Mouse (Mus musculus): ENCODE measurements at regions not wholly inside any gene's neighbourhood (a gene's known extent, or its start where the extent isn't known, plus 50 kb on each side); places are given as distances from the start of the nearest gene placed in this dataset.
"Not testable (repeated sequence)": the region's sequence is repeated elsewhere in the genome, so short reads cannot be mapped to it uniquely, and the experiment has no call there.

DNA sequence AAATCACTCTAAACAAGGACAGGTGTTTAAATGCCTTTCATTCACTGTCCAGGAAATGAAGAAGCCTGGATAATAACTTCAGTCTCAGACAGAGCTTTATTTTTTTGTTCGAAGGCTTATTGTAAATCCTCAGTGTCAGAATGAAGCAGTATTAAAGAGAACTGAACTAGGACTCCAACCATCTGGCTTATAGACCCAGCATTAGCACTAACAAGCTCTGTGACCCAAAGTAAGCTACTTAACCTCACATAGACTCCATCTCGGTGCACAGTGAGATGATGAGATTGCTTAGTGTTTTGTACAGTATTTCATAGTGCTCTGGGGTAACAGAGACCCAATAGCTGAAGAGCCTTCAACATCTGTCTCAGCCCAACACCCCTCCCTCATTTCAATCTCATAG, 738.2 kb upstream of the Map3k7 start:
- DNase-seq (ENCODE audit: low read depth, low spot score) = no peak

DNA sequence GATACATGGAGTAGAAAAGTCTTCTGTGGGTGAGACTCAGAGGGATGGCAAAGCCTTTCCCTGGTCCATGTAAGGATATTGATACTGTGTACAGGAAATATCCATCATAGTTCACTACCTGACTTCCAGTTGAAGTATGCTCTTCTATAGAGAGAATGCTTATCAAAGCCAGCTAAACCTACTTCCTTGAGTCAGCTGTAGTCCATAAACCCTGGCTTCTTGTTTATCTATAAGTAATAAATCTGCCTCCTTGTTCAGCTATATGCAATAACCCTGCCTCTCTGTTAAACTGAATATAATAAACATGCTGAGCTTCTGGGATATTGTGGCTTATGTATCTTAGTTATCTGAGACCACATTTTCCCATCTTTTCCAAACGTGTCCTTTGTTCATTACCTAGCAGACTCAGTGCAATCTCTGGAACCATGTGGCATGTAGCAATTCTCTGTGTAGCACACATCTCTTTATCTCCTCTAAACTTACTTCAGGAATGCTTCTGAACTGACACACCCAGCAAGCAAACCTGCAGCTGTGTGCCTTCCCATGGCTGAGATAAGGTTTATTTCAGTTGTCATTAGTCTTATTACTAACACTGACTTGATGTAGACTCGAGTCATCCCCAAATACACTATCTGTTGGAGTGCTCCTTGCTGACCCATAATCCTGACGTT, 694.9 kb upstream of the Map3k7 start:
- DNase-seq (ENCODE audit: low read depth, low spot score) = no peak

DNA sequence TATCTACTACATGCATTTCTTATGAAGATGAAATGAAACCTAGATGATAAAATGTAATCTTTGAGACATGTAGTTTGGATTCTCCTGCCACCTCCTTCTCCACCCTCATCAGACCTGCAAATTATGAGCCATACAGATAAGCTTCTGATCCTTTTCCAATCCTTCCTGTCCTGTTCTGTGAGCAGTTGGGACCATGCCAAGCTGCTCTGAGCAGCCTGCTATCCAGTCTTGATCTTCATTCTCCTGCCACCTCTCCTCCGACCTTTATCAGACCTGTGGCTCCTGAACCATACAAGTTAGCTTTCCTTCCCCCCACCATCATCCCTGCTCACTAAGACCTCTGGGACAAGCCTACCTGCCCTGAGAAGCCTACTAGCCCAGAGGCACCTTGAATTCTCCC, 689.8 kb upstream of the Map3k7 start:
- DNase-seq (ENCODE audit: low read depth, low spot score) = no peak

DNA sequence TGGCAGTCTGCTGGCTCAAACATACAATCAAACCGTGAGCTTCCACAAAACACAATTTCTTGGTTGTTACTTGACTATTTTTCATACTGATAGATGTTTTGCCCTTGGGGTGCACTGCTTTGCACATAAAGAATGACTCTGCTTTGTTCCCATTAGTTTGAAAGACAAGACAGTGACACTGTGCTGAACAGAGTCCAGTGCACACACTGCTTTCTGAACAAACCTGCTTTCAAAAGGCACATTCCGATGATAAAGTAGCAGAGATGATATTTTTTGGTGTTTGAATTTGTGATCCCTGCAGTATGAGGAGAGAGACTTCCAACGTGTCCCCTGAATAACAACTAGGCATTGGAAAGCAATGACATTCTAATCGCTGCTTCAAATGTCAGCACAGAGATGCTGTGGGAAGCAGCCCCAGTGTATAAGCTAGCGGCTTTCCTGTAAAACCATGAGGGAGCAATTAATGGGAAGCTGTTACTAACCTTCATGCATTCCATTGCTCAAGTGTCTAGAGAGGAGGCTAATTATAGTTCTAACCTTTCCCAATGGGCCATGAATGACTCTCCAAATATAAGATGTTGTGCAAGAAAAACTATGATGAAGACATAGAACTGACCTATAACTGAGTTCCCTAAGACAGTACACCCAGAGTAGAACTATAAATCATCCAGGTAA, 673.5 kb upstream of the Map3k7 start:
- no peak for DNase-seq (ENCODE audit: low read depth, low spot score)

DNA sequence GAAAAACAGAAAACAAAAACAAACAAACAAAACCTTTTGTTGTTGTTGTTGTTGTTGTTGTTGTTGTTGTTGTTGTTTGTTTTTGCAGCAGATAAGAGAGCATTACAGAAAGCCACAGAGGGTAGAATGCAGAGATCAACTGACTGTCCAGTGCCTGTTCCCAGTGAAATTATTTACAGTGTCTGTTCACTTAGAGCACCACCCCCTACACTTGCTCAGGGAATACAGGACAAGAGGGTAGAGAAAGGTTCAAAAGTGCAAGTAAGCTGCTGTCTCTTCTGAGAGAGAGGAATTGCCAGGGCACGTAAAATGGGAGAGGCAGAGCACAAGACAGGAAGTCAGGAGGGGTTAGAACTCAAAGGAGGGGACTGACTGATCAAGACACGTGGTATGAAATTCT, 670.1 kb upstream of the Map3k7 start:
- no peak for DNase-seq (ENCODE audit: low read depth, low spot score)

DNA sequence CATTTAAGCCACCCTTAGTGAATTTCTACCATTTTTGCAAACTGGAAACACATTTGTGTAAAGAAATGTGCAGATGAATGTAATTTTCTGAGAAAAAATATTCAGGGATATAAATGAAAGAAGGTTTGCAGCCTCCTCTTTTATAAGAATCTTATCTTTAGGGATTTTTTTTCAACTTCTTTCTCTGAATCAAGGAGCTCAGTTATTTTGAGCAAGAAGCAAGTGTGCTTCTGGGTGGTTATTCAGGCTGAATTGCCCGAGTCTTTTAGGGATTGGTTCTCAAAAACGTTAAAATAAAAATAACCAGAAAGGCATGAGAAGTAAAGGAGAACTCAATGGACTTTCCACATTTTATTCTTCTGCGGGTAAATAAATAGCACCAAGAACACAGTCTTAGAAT, 666.0 kb upstream of the Map3k7 start:
- no peak for DNase-seq (ENCODE audit: low read depth, low spot score)

DNA sequence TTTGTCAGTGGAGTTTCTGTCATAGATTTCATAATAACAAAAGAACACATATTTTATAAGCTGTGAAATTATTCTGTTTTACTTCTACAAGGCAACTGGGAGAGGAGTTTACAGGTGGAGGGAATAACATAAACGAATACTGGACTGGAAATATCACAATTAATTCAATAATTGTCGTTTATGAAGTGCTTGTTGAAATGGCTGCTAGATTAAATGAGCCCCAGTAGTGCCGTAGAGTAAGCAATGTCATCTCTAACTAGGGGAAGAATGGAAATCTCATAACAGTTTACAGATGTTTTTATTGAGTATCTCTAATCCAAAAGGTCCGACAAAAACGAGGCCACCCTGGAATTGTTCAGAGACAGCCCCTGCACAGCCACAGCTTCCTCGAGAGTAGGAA, 644.6 kb upstream of the Map3k7 start:
- no peak for DNase-seq (ENCODE audit: low read depth, low spot score)

DNA sequence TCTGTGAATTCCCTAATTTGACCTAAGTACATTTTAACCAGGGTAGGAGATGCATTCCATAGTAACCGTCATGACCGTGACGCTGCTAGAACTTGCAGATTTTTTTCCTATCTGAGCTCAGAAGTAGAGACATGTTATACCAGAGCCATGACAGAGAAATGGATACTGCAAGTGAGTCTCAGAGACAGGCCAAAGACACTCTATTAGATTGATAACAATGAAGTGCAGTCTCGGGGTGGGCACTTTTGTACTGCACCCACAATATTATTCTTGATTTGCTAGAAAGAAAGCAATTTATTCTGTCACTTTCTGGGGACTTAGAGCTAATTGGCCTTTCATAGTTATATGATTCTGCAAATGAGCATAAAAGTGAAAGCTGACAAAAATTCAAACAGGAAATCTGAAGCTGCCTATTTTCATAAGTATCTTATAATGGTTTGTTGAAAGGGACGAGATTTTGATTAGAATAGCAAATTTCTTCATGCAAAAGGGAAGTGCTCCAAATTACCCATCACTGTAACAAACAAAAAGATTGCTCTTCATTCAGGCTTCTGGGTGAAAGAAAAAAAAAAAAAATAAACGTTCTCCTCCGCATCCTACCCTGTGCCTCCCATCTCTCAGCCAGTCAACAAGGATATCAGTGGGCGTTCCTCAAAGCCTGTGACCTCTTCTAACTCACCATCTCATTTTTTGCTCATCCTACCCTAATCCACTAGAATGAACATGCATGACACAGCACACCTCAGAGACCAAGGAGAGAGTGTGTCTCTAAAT, 643.0 kb upstream of the Map3k7 start:
- DNase-seq (ENCODE audit: low read depth, low spot score) = no peak

DNA sequence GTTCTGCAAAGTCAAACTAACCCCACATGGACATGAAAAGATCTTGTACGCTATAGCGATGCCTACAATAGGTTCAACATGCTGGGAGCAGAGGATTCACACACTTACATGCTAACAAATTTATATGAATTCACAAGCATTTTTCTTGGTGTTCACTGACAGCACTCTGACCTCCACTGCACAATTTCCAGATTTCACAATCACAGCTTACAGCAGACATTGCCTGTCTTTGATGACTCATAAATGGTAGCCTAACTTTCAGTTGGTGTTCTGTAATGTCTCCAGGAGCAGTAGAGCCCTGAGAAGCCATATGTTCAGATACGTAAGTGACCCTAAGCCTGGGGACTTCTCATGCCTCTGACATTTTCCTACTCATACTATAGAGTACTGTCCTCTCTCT, 640.1 kb upstream of the Map3k7 start:
- no peak for DNase-seq (ENCODE audit: low read depth, low spot score)

DNA sequence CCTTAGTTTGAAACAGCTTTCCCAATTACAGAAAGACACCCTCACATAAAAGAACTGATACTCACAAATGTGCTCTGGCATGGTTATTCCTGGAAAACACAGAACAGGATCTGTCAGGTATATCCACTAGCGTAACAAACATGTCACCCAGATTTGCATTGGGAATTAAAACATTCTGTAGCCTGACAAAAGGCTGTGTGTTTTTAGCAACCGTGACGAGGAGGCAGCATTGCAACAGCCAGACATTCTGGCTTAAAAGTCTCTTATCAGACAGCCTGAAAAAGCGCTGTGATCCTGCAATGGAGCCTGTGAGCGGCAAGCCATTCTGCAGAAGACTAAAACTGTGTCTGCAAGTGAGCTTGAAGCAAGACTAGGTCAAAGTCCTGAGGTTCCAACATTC, 635.1 kb upstream of the Map3k7 start:
- no peak for DNase-seq (ENCODE audit: low read depth, low spot score)

DNA sequence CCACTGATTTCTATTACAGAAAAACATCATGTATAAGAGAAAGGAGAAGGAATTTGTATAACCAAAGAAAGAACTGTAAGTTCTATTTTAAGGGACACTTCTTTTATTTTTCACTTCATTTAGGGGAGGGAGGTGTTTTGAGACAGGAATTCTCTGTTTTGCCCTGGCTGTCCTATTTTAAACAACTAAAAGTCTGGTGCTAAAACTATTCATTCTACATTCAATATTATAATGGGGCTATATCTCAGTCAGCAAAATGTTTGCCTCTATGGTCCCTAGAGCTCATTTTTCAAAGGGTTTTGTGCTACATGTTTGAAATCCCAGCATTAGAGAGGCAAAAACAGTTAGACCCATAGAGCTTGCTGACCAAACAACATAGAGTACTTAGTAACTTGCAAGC, 632.8 kb upstream of the Map3k7 start:
- no peak for DNase-seq (ENCODE audit: low read depth, low spot score)

DNA sequence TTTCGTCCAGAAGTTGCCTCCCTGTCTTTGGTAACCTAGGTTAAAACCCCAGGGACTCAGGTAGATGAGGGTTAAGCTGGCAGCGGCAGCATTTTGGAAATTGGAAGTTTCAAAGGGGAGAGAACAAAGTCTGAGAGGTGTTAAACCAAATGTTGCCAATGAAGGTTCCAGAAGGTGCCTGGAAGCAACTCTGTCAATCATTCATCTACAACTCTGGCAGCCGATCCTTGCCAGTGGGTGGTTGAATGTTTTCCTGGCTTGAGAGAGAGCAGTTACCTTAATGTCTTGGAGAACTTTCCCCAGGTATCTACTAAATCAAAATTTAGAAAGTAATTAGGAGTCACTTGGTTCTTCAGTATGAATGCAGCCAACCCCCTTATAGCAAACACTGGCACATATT, 628.2 kb upstream of the Map3k7 start:
- no peak for DNase-seq (ENCODE audit: low read depth, low spot score)

DNA sequence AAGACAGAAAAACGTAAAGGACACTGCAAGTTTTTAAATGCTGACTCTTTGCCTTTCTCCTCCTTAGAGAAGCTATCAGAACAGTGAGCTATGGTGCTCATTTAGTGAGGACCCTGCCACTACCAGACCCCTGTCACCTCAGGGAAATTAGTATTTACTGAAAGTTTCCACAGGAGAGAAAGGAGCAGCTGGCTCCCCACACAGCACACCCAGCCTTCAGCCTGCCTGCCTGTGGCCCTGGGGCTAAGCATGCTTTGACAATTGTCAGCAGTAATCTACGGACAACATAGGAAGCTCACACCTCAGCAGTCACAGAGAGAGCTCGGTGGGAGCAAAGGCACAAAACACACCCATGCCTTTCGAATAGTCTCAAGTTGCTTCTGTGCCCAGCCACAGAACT, 625.9 kb upstream of the Map3k7 start:
- no peak for DNase-seq (ENCODE audit: low read depth, low spot score)

DNA sequence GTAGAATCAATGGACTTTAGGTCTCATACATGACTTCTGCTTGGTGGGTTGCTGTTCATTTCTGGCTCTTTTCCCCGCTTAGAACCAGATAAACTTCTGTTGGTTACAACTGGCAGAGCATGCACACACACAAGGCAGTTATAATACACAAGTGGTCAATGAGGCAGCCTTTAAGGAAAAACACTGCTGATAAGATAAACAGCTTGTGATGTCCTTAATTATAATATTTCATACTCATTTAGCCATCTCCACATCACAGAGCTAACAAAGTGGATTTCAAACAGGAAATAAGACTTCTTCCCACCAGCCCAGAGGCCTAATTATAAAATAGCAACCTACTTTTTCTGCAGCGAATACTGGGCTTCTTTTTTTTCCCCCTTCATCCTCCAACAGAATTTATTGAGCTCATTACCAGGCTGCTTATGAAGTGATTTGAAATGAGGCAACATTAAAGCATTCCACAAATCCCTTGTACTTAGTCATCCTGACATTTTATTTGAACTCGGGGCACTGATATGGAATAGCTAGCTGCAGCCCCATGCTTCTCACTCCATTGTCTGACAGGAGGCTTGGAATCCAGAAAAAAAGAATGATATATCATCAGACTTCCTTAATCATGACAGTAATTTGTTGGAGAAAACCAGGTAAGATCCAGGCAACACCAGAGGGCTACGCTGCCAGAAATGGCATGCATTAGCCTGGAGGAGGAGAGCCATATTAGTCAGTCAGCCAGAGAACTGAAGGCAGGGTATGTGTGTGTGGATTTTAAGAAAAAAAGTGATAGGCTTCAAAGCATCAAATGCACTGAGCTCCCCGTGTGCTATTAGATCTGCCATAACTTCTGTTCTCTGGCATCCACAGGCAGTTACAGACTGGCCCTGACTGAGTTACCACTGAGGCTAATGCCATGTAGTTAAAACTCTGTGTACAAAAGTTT, 620.3 kb upstream of the Map3k7 start:
- DNase-seq (ENCODE audit: low read depth, low spot score) = no peak

DNA sequence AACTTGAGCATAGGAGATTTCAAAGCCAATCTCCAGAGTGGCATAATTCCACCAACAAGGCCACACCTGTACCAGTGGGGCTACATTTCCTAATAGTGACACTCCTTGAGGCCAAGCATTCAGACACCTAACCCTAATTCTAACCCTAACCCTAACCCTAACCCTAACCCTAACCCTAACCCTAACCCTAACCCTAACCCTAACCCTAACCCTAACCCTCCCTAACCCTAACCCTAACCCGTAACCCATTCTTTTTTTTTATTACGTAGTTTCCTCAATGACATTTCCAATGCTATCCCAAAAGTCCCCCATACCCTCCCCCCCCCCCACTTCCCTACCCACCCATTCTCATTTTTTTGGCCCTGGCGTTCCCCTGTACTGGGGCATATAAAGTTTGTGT, 609.9 kb upstream of the Map3k7 start:
- not testable (repeated sequence) for DNase-seq (ENCODE audit: low read depth, low spot score)

DNA sequence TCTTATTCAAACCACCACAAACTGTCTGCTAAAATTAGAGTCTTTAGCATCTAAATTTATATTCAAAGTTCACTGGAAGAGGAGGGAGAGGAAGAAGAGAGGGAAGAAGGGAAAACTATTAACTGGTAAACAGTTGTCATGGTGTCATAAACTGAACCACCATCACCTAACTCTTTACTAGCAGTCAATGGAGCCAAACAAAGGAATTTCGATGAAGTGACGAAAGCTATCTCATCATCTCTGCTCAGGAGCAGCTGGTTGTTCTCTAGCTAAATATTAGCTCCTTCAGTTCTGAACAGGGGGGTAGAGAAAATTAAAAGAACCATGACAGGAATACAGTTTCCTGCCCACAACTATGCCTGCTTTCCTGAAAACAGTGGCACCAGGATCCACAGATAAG, 608.9 kb upstream of the Map3k7 start:
- DNase-seq (ENCODE audit: low read depth, low spot score) = no peak

DNA sequence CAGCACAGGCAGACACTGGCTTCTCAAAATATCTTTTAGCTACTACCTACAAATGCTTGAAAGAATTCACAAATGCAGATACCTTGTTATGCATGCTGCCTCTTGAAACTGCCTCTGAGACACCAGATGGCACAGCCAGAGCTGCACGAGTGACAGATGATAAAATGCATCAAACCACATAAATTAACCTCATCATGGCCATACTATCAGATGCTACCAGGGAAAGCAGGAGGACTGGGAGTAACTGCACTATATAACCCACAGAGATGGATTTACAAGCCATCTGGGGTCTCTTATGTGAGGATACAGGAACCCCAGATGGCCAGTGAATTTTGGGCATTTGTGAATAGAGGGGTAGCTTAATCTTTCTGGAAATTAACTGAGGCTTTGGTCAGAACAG, 597.7 kb upstream of the Map3k7 start:
- no peak for DNase-seq (ENCODE audit: low read depth, low spot score)

DNA sequence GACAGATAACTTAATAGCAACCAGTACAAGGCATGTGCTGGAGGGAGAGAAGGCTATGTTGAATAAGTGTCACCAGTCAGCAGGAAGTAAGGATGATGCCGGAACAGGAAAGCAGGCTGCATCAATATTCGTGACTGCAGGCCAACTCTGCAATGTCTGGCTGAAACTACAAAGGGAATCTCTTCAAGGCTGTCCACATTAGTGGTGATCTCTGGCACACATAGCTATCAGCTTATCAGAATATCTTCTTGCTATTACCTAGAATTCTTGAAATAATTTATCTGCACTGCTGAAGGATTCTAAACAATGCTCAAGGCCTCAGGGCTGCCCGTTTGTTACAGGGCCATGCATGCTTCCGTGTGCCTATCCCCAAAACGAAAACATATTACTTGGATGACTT, 596.9 kb upstream of the Map3k7 start:
- no peak for DNase-seq (ENCODE audit: low read depth, low spot score)

DNA sequence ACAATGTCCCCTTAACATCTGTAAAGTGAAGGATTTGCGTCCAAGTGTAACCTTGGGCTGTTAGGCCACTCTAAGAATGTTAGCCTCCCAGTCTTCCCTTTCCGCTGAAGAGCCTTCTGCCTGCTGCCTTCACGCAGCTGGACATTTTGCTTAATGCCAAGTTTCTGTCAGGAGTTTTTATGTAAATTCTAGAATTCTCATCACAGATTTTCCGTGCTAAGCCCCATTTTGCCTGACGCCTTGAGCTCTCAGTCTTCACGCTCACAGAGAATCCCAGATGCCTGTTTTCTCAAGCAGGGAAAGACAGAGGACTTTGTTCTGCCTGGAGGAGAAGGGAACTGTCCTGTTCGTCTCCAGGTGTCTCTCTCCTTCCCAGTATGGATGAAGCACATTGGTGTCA, 593.8 kb upstream of the Map3k7 start:
- DNase-seq (ENCODE audit: low read depth, low spot score) = no peak

DNA sequence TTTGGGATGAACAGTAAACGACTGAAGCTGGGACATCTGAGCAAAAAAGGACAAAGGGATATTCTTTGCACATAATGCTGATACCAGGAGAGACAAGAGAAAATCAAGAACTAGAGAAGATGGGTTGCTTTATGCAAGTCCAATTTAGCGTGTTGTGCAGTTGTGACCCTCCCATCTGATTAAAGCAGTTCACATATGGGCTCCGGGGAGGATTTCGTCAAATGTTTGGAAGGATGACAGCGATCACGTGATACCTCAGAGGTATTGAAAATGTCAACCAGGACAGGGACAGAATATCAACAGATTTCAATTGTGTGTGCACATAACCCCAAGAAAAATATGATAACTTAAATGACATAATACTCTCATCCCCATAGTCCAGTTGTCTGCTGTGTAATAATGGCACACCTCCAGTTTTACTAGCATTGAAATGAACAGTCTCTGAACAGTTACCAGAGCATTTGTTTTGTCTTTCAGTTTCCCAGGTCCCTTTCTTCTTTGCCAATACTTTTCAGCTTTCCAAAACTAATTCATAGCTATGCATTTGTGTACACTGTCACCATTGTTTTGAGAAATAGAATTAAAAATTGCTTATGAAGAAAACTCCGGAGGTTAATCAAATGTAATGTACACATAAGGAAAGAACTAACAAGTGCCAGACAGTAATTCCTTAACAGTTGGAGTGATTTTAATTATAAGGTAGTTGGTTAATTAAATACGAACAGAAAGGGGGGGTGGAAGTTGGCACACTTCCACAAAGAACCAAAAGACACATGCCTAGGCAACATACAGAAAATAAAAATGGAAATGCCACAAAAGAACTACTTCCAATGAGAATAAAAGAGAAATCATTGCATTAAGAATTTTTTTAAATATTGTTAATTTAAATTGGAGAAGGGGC, 582.6 kb upstream of the Map3k7 start:
- no peak for DNase-seq (ENCODE audit: low read depth, low spot score)

Data from ZHBTc4 (cell line).